Mouse (Mus musculus) left cerebral cortex, postnatal 14 days (tissue): Measurements from ENCODE around the gene Gm10271. TPM values are rescaled to one million over a fixed set of nuclear protein-coding genes. Genes with fewer than 3 reads are reported as not detected.
A peak's percentile ranks its signal among the peaks of the same experiment; 100 is the strongest.

Experiments used
- DNase-seq, 2 experiments: peaks; one replicate each; pipeline ENCODE4 v3.0.0; 2021 to 2022; ENCODE audit warnings: low spot score in 2 of 2, mixed read lengths in 1 of 2
- intact Hi-C: fragments of 180-260 bp; cut with DNase I; formaldehyde crosslinking; loops from one replicate; pipeline ENCODE4 v1.15.1; 2025
- total RNA-seq, 2 experiments: library from RNA; stranded (reverse); gene quantifications; 2 replicates each; pipeline ENCODE4 v1.2.3; 2021

Gm10271 gene
- total RNA-seq, 2 experiments from 2014 or later: not detected

DNA sequence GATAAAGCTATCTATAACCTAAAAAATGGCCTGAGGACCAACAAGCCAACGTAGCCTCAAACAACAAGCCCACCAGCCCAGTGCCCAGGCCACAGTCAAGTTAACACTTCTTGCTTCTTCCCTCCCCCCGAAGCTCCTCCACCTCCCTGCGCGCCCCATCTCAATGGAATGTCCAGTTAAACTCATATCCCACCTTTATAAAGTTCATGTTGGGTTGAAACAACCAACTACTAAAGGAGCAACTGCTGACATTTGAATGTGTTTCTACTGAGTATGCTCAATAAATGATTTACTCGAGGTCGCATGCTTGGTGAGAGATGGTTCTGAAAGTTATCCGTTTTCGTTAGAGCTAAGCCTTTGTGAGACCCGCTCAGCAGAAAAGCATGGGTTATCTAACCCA lies 24.0 kb downstream of the Gm10271 start:
- intact Hi-C loops: loop anchor here (10.0 kb wide), 1 partner anchor 86 kb away; no protein-coding TSS in a partner anchor
- no peak for DNase-seq

DNA sequence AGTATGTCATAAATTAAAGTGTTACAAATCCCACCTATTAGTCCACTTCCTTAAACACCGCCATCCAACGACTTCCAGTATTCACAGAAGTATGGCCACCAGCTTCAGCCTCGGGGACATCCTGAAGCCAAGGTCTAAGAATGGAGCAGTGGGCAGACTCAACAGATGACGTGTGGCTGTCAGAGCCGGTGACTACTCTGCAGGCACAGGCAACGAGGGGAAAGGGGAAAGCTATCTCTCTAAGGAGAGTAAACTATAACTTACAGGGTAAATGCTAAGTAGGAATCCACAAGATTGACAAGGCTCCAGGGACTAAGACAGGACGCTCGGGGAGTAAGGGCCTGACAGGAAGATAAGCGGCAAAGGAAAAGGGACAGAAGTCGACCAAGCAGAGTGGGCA lies 27.5 kb downstream of the Gm10271 start:
- DNase-seq: no peak
- intact Hi-C loops: loop anchor here (10.0 kb wide), 1 partner anchor 90 kb away; no protein-coding TSS in a partner anchor

DNA sequence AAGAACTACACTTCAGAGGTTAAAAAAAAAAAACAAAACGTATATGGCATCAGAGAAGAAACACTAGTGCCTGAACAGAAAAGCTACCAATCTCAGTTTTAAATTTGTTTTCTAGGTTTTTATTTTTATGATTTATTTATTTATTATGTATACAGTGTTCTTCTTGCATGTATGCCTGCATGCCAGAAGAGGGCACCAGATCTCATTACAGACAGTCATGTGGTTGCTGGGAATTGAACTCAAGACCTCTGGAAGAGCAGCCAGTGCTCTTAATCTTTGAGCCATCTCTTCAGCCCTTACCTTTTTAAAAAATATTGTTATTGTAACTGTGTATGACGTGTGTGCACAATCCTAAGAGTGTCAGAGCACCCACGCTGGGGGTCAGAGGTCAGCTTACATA lies 28.3 kb downstream of the Gm10271 start:
- no peak for DNase-seq
- intact Hi-C loops: loop anchor here (10.0 kb wide), 1 partner anchor 91 kb away; no protein-coding TSS in a partner anchor

DNA sequence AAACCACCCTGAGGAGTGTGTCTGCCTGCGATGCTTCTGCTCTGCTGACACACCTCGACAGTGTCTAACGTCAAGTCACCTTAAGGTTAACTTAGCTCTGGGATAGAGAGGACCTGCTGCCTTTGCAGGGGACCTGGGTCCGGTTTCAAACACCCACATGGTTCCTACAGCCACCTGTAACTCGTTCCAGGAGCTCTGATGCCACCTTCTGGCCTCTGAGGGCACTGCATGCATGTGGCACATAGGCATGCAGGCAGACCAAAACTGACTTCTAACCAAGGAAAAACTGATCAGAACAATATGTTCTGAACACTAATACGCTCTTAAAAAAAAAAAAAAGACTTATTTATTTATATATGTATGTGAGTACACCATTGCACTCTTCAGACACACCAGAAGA lies 29.4 kb downstream of the Gm10271 start:
- intact Hi-C loops: loop anchor here (10.0 kb wide), 1 partner anchor 92 kb away; no protein-coding TSS in a partner anchor
- DNase-seq: peak in 1 of 2 experiments; percentile 32

DNA sequence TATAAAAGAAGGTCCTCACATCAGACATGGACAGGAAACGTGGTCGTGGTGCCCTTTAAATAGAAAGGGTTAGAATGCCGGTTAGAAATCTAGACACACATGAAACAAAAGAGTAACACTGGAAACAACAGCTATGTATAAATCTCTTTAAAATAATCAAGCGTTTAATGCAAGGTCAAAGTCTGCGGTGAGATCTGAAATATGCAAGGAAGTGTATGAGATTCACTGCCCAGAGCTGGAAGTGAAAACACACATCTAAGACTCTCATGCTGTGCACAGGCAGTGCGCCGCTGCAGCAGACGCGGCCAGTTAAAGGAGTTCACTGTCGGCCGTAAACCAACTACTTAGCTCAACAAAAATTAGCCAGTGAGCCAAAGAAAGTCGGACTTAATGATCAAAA lies 37.4 kb downstream of the Gm10271 start:
- intact Hi-C loops: no loop called here
- no peak for DNase-seq

DNA sequence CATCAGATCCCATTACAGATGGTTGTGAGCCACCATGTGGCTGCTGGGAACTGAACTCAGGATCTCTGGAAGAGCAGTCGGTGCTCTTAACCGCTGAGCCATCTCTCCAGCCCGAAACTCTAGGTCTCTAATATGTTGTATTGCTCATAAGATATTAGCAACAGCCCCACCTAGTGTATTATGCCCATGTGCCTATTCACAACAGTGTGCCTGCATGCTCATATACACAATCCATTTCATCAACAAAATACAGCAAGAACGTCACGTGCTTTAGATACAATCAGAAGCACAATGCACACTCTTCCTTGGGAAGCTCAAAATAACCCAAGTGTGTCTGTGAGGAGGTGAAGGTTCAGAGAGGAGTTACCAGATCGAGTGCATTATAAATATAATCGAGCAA lies 38.6 kb downstream of the Gm10271 start:
- DNase-seq: no peak
- intact Hi-C loops: no loop called here

DNA sequence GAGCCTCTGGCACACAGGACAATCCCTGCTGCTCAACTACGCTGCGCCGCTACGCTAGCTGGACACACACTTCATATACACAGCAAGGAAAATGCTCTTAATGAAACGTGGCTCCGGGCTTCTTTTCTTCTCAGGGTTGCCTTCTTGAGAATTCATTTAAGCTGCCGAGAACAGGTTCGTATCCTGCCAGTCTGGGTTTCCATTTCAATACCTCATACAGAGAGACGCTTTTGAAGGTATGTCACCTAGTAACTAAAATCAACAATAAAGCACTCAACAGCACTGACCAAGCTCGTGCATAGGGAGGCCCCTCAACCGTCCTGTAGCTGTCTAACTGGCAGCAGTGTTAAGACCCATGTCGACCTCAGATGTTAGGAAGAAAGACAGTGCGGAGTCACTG lies 40.0 kb downstream of the Gm10271 start:
- intact Hi-C loops: no loop called here

DNA sequence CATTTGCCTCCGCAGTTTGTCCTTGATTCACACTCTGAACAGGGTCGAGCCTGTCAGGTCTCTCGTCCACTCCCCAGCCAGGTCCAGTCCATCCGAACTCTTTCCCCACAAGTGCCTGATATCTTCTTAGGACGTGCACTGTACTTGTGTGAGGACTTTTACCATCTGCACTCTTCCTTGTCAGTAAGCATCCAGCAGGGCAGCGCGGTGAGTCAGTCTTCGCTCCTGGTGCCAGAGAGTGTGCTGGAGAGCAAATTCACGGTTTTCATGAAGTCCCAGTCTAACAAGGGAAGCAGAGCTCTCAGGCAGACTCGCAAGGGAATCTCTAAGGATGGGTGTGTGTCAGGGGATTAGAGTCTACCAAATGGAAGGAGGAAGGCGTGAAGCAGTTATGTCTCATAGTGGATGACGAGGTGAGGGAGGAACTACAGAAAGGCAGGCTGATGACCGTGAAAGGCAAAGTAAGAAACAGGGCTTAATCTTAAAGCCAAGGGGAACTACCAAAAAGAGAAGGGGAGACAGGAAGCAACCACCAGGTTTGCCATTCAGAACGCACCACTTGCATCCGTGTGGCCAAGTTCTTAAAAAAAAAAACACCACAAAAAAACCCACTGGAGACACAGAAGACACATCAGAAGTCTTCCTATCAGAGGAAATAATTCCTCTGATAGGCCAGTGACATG lies 40.8 kb downstream of the Gm10271 start:
- intact Hi-C loops: no loop called here
- no peak for DNase-seq

More for the DNA sequence above, 40.0 kb downstream of the Gm10271 start:
- no peak for DNase-seq

DNA sequence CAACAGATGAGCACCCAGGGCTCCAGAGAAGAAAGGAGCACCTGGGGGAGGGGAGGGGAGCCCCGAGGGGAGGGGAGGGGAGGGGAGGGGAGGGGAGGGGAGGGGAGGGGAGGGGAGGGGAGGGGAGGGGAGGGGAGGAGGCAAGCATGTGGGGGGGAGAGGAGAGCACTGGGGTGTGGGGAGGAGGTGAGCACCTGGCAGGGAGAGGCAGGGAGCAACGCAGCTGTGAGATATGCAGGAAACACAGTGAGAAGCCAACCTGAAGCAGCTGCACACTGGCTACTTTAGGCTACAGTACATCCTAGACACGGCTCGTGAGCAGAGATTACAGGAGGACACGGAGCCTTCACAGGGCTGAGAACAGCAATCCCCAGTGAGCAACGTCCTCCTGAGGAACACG lies 41.5 kb downstream of the Gm10271 start:
- intact Hi-C loops: no loop called here
- no peak for DNase-seq

DNA sequence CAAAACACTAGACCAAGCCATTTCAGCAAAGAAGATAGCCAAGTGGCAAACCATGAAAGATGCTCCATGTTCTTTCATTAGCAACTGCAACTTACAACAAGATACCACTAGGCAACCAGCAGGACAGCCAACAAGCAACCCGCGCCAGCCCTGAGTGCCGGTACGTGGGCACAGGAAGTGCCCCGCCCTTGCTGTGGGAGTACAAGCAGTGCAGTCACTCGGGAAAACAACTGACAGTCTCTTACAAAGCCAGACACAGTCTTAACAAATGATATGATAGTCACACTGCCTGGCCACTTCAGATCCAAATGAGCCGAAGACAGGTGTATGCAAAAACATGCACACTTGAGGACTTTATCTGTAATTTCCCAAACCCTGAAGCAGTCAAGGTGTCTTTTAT lies 41.9 kb downstream of the Gm10271 start:
- no peak for DNase-seq
- intact Hi-C loops: no loop called here

DNA sequence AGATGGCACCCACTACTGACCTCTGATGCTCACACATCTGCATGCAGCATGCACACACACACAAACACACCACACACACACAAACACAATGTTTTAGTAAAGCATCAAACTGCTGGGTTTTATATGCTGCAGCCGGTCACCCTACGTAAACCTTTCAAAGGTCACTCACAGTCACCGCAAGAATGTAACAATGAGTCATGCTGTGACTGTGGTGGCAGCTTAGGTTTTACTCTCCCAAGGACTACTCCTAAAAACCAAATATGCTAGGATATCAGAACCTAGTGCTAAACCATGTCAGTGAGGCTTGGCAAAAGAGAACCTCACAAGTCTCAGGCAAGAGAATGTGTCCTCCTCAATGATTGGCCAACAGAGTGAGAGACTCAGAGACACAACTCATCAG lies 43.6 kb downstream of the Gm10271 start:
- no peak for DNase-seq
- intact Hi-C loops: no loop called here

DNA sequence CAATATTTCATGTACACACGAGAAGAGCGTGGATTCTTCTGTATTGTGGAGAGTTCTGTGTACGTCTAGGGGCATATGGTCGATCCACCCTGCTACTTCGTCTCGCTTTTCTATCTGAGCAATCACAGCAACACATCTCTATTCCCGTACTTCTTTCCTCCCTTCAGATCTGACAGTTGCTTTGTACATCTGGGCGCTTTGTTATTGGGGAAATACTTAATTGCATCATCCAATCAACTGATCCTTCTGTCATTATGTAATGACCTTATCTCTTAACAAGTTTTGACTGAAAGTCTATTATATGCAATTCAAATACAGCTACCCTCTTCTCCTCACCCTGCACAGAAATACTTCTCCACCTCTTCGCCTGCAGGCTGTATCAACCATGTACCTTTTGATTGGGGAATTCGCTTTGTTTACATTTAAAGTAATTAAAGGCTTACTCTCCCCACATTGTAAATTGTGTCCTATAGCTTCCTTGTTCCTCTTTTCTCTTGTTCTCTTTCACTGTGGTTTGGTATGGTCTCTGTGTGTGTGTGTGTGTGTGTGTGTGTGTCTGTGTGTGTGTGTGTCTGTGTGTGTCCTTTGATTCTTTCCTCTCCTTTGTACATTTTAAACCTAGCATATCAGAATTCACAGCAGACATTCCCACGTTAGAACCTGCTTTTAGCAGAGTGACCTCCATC lies 45.8 kb downstream of the Gm10271 start:
- no peak for DNase-seq
- intact Hi-C loops: no loop called here

DNA sequence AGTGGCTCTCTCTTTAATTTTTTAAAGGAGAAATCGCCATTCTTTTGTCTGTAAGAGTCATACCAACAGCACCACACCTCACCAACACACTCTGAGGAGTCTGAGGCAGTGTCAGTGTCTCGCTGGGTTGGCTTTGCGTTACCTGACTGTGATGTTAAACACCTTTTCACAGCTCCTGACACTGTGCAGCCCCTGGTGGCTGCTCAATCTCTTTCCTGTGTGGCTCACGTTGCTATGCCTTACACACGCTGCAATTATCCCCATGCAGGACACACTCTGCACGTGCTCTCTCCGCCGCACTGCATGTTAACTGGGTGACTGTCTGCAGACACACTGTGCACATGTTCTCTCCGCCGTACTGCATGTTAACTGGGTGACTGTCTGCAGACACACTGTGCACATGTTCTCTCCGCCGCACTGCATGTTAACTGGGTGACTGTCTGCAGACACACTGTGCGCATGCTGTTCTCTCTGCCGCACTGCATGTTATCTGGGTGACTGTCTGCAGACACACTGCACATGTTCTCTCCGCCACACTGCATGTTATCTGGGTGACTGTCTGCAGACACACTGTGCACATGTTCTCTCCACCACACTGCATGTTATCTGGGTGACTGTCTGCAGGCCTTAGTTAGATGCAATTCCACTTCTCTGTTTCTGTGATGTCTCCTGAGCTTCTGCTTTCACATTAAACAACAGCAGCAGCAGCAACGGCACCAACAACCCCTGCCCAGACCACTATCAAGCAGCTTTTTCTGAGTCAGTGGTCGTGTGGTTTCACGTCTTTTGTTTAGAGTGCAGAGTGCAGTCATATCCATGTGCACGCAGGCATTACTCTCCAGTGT lies 48.5 kb downstream of the Gm10271 start:
- intact Hi-C loops: no loop called here
- DNase-seq: no peak

DNA sequence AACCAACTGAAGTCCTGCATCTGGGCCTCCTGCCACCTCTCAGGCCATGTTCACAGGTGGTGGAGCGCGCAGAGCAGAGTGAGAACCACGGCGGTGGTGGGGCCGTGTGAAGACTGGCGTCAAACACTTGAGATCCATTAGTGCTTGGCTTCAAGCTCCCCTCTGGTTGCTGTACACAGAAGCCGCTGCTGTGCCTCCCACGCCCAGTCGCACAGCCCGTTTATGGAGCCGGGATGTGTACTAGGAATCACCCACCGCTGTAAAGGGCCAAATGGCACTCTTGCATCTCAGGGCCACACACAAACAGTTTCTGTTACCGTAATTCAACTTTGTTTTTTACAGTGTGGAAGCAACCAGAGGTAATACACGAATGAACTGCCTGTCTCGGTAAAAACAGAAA lies 50.2 kb downstream of the Gm10271 start:
- intact Hi-C loops: no loop called here
- no peak for DNase-seq

DNA sequence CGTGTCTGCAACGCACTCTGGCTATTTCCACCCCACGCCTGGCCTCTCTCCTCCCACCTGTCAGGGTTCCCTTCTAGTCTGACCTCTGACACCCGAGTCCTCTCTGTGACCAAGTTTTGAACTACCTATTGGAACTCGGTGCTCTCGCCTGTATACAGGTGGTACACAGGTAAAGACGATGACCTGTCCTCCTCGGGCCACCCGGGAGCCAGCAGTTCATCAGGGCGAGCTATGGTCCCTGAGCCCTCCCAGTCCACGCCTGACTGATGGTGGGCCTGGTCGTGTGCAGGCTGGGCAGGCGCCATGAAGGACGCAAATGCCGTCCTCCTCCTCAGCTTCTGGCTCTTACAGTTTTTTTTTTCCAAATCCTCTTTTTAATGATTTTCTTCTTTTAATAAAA lies 51.0 kb downstream of the Gm10271 start:
- DNase-seq: no peak
- intact Hi-C loops: no loop called here

DNA sequence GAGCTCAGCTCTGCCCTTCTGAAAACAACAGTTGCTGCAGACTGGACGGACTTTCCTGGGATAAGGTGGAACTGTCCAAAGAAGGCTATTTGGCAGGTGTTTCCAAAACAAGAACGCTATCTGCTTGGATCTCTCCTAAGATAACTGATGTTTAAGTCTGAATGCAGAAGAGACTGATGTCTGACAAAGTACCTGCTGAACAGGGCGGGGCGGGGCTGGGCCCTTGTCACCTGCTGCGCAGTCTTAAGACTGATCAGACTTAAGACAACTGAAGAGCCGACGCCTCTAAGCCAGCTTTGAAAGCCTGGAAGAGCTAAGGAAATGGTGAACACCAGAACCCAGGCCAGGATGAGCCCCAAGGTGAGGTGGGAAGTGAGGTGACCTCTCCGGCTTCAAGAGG lies 51.8 kb downstream of the Gm10271 start:
- intact Hi-C loops: no loop called here
- DNase-seq: no peak

DNA sequence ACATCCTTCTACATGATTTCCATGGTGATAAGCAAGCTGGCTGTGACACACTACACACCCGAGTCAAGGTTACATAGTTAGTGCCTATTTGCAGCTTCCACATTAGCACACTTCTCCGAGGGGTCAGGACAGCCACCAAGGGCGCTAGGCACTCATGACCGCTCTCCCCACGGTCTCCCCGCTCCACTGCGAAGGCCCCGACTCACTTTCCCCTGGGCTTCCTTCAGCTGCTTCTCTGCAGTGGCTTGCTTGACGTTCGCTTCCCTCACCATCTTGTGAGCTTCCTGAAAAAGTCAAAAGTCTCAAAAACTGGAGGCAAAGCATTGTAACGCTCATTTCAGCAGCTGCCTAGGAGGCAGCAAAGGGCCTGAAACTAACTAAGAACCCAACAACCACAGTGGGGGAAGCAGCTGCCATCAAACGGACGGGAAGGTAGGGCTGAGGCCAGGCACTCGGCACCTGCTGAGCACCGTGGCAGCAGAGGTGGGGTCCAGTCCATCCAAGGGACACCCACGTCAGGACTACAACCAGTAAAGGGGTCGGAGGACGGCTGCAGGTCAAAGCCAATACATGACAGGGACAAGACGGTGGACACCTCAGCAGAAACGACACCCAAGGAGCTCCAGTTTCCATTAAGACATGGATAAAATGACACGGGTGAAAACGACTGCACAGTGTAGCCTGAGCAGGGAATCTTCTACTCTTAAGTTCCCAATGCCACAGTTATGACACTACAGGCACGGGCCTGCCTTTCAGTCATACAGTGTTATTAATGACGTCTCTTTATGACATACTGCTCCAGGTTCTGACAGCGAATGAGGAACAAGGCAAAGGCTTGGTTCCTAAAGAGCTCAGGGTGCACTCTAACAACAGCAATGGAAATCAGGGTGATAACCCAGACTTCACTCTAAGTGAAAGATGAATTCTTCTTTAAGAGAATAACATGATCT lies 52.8 kb downstream of the Gm10271 start:
- intact Hi-C loops: no loop called here
- no peak for DNase-seq

DNA sequence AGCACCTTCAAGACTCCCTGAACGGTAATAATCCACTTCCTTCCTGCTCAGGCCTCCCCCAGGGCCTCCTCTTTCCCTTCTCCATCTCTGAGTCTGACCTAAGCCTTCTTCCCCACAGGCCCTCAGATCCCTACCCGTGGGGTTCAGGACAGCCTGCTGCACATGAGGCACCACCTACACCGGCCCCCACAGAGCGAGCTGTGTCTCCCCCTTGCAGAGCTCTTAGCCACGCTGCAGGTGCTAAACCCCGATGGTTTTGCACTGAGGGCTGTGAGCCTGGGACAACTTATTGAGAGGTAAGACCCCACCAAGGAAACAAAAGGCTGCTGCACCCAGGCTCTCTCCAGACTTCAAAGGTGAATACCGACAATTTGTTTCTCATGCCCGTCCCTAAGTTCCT lies 55.8 kb downstream of the Gm10271 start:
- intact Hi-C loops: no loop called here

DNA sequence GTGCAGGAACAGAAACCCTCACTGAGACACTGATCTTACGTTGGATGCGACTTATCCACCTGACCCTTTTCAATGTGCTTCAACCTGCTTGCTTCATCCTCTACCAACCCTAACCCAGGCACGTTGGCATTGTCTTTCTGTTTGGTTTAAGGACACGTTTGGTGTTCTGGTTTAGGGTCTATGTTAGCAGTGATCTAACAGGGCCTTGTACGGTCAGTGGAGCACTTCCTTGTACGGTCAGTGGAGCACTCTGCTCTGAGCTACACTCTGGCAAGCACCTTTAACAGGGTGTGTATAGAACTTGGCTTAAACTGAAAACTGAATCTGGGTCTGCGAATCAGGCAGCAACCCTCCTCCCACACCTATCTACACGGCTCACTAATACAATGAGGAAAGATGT lies 57.1 kb downstream of the Gm10271 start:
- intact Hi-C loops: no loop called here
- DNase-seq: no peak

More for the DNA sequence above, 55.8 kb downstream of the Gm10271 start:
- DNase-seq: no peak
